Mouse (Mus musculus): ENCODE measurements around the gene Ppfia3. TPM values are rescaled to one million over a fixed set of nuclear protein-coding genes. Genes with fewer than 3 reads are reported as not detected.

Gene Ppfia3
- polyA plus RNA-seq, 1 experiment from 2014 or later, result 30.4 TPM

DNA sequence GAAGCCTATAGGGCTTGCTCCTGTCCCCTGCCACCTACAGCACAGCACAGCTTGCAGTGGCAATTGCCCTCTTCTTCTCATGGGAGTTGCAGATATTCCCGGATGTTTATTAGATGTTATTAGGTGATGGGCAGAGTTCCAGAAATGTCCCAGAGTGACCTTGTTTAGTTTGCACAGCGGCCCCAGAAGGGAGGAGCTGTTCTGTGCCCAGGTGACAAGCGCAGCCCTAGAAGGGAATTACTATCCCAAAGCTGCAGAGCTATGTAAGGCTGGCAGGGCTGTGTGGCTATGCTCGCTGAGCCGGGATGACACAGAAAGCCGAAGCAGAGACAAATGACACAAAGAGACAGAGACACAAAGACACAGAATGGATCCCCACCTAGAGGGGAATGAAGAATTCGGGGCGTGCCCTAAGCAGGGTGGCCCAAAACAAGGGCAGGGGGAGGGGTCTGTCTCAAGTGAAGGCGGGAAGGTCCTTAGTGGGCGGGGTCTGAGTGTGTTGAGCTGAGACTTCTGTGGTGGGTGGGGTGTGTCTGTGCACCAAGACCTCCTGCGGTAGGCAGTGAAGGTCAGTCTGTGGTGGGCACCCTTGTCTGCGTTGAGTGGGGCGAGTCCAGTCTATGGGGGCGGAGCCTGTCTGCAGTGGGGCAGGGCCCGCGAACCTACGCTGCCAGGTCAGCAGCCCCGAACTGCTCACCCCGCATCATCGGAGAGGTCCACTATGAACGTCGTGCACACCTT lies 34.0 kb downstream of the Ppfia3 start:
- ATAC-seq (ENCODE audit: low read depth), result peak; percentile 58; the same call in 1 of the 2 replicates
- H3K27ac ChIP-seq (ENCODE audit: low read depth, low read length), result no peak overlapping the region
- peaks cover 11% of the 10 kb centered on the region; the same call in 1 of the 2 replicates for H3K4me1 ChIP-seq (ENCODE audit: control insufficient read depth, insufficient read depth, low read length)
- H3K4me3 ChIP-seq (ENCODE audit: low read depth, low read length), result peak overlapping the region; percentile 51
- no peaks in the 10 kb centered on the region for H3K27me3 ChIP-seq (ENCODE audit: control insufficient read depth, insufficient read depth, low read length)
- H3K9ac ChIP-seq (replicated peaks; ENCODE audit: low read depth, low read length), result peak overlapping the region; percentile 53
- peak overlapping the region; percentile 91 for H3K4me2 ChIP-seq (ENCODE audit: low read depth, low read length)
- H3K36me3 ChIP-seq (ENCODE audit: control insufficient read depth, insufficient read depth, low read length), result no peaks in the 10 kb centered on the region
- 3% methylated on average over 22 of the region's 22 CpGs for WGBS
- H3K9me3 ChIP-seq (ENCODE audit: control insufficient read depth, low read length), result no peaks in the 10 kb centered on the region

DNA sequence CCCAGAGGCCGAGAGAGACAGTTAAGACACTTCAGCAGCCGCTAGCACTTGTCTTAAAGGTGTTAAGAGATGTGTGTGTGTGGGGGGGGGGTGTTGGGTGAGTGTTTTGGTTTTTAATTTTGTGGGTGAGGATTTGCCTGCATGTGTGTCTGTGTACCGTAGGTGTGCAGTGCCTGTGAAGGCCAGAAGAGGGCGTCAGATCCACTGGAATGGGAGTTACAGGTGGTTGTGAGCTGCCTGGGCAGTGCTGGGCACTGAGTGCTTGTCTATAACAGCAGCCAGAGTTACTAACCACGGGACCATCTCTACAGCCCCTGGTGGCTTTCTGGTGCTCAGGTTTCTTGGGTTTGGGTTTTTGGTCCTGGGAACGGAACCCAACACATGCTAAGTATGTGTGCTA lies 35.3 kb downstream of the Ppfia3 start:
- no peaks in the 10 kb centered on the region for H3K27me3 ChIP-seq (ENCODE audit: control insufficient read depth, insufficient read depth, low read length)
- no peaks in the 10 kb centered on the region for H3K9me3 ChIP-seq (ENCODE audit: control insufficient read depth, low read length)
- no peak overlapping the region for H3K4me2 ChIP-seq (ENCODE audit: low read depth, low read length)
- no peak for ATAC-seq (ENCODE audit: low read depth)
- no peak overlapping the region for H3K4me3 ChIP-seq (ENCODE audit: low read depth, low read length)
- WGBS, result 87% methylated on average over 6 of the region's 6 CpGs
- H3K36me3 ChIP-seq (ENCODE audit: control insufficient read depth, insufficient read depth, low read length), result no peaks in the 10 kb centered on the region
- H3K27ac ChIP-seq (ENCODE audit: low read depth, low read length), result no peak overlapping the region
- H3K9ac ChIP-seq (replicated peaks; ENCODE audit: low read depth, low read length), result no peak overlapping the region
- peaks cover 11% of the 10 kb centered on the region; the same call in 1 of the 2 replicates for H3K4me1 ChIP-seq (ENCODE audit: control insufficient read depth, insufficient read depth, low read length)

DNA sequence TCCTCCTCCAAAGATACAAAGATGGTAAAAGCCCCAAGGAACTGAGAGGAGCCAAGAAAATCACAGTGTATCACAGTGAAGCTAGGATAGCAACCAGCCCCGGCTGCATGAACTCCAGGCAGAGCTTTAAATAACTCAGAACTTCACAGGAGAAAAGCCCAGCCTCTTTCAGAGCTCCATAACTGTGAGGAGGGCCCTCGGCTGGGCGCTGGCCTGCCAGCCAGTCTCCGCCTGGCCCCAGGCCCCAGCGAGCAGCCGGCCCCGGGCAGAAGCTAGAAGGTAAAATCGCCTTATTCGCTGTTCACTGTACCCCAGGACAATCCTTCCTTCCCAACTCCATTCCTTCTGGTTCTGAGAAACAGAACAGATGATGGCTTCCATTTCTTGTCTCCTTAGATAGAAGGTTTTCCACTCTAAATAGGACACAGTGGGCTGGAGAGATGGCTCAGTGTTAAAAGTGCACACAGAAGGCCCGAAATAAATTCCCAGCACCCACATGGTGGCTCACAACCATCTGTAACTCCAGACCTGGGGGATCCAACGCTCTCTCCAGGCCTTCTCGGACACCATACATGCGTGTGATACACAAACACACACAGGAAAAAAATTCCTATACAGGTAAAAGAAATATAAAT lies 37.9 kb downstream of the Ppfia3 start:
- no peaks in the 10 kb centered on the region for H3K36me3 ChIP-seq (ENCODE audit: control insufficient read depth, insufficient read depth, low read length)
- no peak for ATAC-seq (ENCODE audit: low read depth)
- H3K9me3 ChIP-seq (ENCODE audit: control insufficient read depth, low read length), result no peaks in the 10 kb centered on the region
- no peak overlapping the region for H3K9ac ChIP-seq (replicated peaks; ENCODE audit: low read depth, low read length)
- no peak overlapping the region for H3K4me3 ChIP-seq (ENCODE audit: low read depth, low read length)
- H3K4me2 ChIP-seq (ENCODE audit: low read depth, low read length), result no peak overlapping the region
- H3K27ac ChIP-seq (ENCODE audit: low read depth, low read length), result no peak overlapping the region
- WGBS, result 76% methylated on average over 13 of the region's 13 CpGs
- H3K27me3 ChIP-seq (ENCODE audit: control insufficient read depth, insufficient read depth, low read length), result no peaks in the 10 kb centered on the region
- H3K4me1 ChIP-seq (ENCODE audit: control insufficient read depth, insufficient read depth, low read length), result peaks cover 11% of the 10 kb centered on the region; the same call in 1 of the 2 replicates

DNA sequence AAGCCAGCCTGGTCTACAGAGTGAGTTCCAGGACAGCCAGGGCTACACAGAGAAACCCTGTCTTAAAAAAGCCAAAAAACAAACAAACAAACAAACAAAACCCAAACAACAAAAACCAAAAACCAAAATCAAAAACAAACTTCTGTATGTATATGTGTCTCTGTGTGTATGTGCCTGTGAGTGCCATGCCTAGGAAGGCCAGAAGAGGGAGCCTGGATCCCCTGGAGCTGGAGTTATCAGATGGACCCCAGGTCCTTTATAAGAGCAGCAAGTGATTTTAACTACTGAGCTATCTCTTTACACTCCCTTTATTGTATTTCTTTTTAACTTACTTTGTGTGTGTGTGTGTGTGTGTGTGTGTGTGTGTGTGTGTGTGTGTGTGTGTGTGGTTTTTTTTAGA lies 41.0 kb downstream of the Ppfia3 start:
- no peaks in the 10 kb centered on the region for H3K27me3 ChIP-seq (ENCODE audit: control insufficient read depth, insufficient read depth, low read length)

DNA sequence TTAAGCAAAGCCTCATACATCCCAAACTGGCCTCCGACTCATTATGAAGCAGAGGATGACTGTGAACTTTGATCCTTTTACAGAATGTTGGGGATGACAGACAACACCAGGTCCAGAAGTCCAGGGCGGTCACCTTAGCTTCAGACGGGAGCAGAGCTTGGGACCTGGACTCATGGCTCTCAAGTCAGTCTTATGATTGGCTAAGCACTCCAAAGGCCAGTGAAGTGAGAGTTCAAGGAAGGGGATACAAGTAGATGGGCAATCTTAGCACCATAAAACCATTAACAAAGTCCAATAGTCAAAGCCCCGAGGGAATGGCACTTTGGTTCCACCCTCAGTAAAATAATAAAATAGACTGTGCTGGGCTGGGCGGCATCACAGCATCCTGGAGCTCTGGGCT lies 43.8 kb downstream of the Ppfia3 start:
- no peak for ATAC-seq (ENCODE audit: low read depth)
- no peak overlapping the region for H3K4me2 ChIP-seq (ENCODE audit: low read depth, low read length)
- H3K36me3 ChIP-seq (ENCODE audit: control insufficient read depth, insufficient read depth, low read length), result no peaks in the 10 kb centered on the region
- 30% methylated on average over 5 of the region's 5 CpGs for WGBS
- H3K9me3 ChIP-seq (ENCODE audit: control insufficient read depth, low read length), result no peaks in the 10 kb centered on the region
- H3K9ac ChIP-seq (replicated peaks; ENCODE audit: low read depth, low read length), result no peak overlapping the region
- no peak overlapping the region for H3K4me3 ChIP-seq (ENCODE audit: low read depth, low read length)
- H3K27ac ChIP-seq (ENCODE audit: low read depth, low read length), result no peak overlapping the region
- no peaks in the 10 kb centered on the region for H3K4me1 ChIP-seq (ENCODE audit: control insufficient read depth, insufficient read depth, low read length)
- no peaks in the 10 kb centered on the region for H3K27me3 ChIP-seq (ENCODE audit: control insufficient read depth, insufficient read depth, low read length)

More for the DNA sequence above, 41.0 kb downstream of the Ppfia3 start:
- ATAC-seq (ENCODE audit: low read depth), result no peak
- no peaks in the 10 kb centered on the region for H3K36me3 ChIP-seq (ENCODE audit: control insufficient read depth, insufficient read depth, low read length)
- H3K9ac ChIP-seq (replicated peaks; ENCODE audit: low read depth, low read length), result no peak overlapping the region
- no peaks in the 10 kb centered on the region for H3K4me1 ChIP-seq (ENCODE audit: control insufficient read depth, insufficient read depth, low read length)
- H3K27ac ChIP-seq (ENCODE audit: low read depth, low read length), result no peak overlapping the region
- no peaks in the 10 kb centered on the region for H3K9me3 ChIP-seq (ENCODE audit: control insufficient read depth, low read length)
- no peak overlapping the region for H3K4me3 ChIP-seq (ENCODE audit: low read depth, low read length)
- no peak overlapping the region for H3K4me2 ChIP-seq (ENCODE audit: low read depth, low read length)

DNA sequence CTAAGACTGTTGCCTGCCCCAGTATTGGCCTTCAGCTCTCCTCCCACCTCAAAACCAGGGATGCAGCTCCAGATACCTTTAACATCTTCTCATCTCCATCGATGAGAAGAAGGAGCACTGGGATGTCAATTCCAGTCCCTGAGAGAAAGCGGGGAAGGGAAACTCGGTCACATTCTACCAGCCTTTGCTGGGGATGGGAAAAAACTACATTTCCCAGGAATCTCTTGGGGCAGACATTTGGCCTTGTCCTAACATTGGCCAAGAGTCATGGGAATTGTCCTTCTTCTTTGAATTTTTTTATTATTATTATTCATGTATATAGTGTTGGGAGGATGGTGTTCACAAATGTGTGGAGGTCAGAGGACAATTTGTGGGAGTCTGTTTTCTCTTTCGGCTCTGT lies 44.6 kb downstream of the Ppfia3 start:
- WGBS, result 92% methylated on average over 4 of the region's 4 CpGs
- Histone ChIP-seq H3K9me3 (ENCODE audit: control insufficient read depth, low read length) (no peaks in the 10 kb centered on the region), H3K4me2 (ENCODE audit: low read depth, low read length) (no peak overlapping the region), H3K27me3 (ENCODE audit: control insufficient read depth, insufficient read depth, low read length) (no peaks in the 10 kb centered on the region), H3K4me1 (ENCODE audit: control insufficient read depth, insufficient read depth, low read length) (no peaks in the 10 kb centered on the region), H3K27ac (ENCODE audit: low read depth, low read length) (no peak overlapping the region), H3K9ac (replicated peaks; ENCODE audit: low read depth, low read length) (no peak overlapping the region), H3K36me3 (ENCODE audit: control insufficient read depth, insufficient read depth, low read length) (no peaks in the 10 kb centered on the region), H3K4me3 (ENCODE audit: low read depth, low read length) (no peak overlapping the region)
- no peak for ATAC-seq (ENCODE audit: low read depth)

DNA sequence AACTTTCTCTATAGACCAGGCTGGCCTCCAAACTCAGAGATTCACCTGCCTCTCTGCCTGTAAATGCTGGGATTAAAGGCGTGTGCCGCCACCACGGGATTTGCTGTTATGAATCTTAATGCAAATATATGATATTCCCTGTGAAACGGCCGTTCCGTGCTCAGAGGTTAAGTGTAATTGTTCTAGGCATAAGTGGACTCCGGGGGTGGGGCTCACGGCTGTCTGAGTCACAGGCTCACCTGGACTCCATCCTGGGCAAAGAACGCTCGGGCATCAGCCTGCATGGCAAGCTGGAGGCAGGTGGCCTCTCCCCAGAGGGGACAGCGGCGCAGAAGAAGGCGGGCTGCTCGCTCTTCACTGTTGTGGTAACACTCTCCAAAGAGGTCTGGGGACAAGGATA lies 50.3 kb downstream of the Ppfia3 start:
- 0 out of 2 replicates have a peak, but pooled peaks cover 6% of the 10 kb centered on the region for H3K4me1 ChIP-seq (ENCODE audit: control insufficient read depth, insufficient read depth, low read length)
- no peaks in the 10 kb centered on the region for H3K9me3 ChIP-seq (ENCODE audit: control insufficient read depth, low read length)
- H3K4me2 ChIP-seq (ENCODE audit: low read depth, low read length), result no peak overlapping the region
- WGBS, result 94% methylated on average over 14 of the region's 14 CpGs
- H3K36me3 ChIP-seq (ENCODE audit: control insufficient read depth, insufficient read depth, low read length), result no peaks in the 10 kb centered on the region
- no peak overlapping the region for H3K27ac ChIP-seq (ENCODE audit: low read depth, low read length)
- H3K4me3 ChIP-seq (ENCODE audit: low read depth, low read length), result no peak overlapping the region
- no peaks in the 10 kb centered on the region for H3K27me3 ChIP-seq (ENCODE audit: control insufficient read depth, insufficient read depth, low read length)
- no peak overlapping the region for H3K9ac ChIP-seq (replicated peaks; ENCODE audit: low read depth, low read length)
- no peak for ATAC-seq (ENCODE audit: low read depth)

DNA sequence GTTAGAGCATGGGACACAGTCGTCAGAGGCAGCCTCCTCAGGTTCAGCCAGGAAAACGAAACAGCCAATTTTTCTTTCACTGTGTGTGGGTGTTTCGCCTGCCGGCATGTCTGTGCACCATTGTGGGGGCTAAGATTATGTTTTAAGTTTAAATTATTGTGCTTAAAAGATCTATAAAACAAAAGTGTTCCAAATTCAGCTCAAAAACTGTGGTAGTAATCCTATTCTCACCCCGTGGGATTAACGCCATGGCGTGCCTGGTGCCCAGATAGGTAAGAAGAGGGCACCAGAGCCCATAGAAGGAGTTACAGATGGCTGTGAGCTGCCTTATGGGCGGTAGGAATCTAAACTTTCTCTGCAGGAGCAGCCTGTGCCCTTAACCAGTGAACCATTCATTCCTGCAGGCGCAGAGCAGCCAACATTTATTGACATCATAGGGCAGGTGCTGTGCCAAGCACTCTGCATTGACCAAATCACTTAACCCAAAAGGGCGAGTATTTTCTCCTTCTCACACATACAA lies 51.6 kb downstream of the Ppfia3 start:
- 81% methylated on average over 10 of the region's 10 CpGs for WGBS
- Histone ChIP-seq H3K4me2 (ENCODE audit: low read depth, low read length) (no peak overlapping the region), H3K9ac (replicated peaks; ENCODE audit: low read depth, low read length) (no peak overlapping the region), H3K27ac (ENCODE audit: low read depth, low read length) (no peak overlapping the region), H3K9me3 (ENCODE audit: control insufficient read depth, low read length) (no peaks in the 10 kb centered on the region), H3K36me3 (ENCODE audit: control insufficient read depth, insufficient read depth, low read length) (no peaks in the 10 kb centered on the region), H3K4me3 (ENCODE audit: low read depth, low read length) (no peak overlapping the region), H3K27me3 (ENCODE audit: control insufficient read depth, insufficient read depth, low read length) (no peaks in the 10 kb centered on the region), H3K4me1 (ENCODE audit: control insufficient read depth, insufficient read depth, low read length) (0 out of 2 replicates have a peak, but pooled peaks cover 6% of the 10 kb centered on the region)
- ATAC-seq (ENCODE audit: low read depth), result no peak

DNA sequence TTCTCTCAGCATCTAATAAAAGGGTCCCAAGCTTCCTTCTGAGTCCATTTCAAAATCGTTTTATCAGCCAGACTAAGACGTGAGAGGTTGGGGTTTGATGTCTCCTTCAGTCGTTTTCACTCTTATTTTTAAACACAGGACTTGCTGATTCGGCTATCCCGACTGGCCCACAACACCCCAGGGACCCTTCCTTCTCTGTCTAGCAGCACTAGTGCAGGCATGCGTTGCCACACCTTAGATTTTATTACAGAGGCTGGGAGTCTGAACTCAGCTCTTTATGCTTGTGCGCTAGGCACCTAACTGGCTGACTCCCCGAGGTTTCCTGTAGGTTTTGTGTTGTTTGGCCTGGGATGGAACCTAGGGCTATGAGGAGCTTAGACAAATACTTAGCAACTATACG lies 53.3 kb downstream of the Ppfia3 start:
- 28% methylated on average over 9 of the region's 9 CpGs for WGBS
- no peak overlapping the region; the same call in 1 of the 2 replicates for H3K4me2 ChIP-seq (ENCODE audit: low read depth, low read length)
- no peaks in the 10 kb centered on the region for H3K27me3 ChIP-seq (ENCODE audit: control insufficient read depth, insufficient read depth, low read length)
- no peak overlapping the region for H3K4me3 ChIP-seq (ENCODE audit: low read depth, low read length)
- H3K36me3 ChIP-seq (ENCODE audit: control insufficient read depth, insufficient read depth, low read length), result no peaks in the 10 kb centered on the region
- no peak overlapping the region for H3K9ac ChIP-seq (replicated peaks; ENCODE audit: low read depth, low read length)
- 0 out of 2 replicates have a peak, but pooled peaks cover 6% of the 10 kb centered on the region for H3K4me1 ChIP-seq (ENCODE audit: control insufficient read depth, insufficient read depth, low read length)
- ATAC-seq (ENCODE audit: low read depth), result 0 out of 2 replicates have a peak, but pooled peaks have one; percentile 7
- peak overlapping the region; percentile 2; the same call in 1 of the 2 replicates for H3K27ac ChIP-seq (ENCODE audit: low read depth, low read length)
- no peaks in the 10 kb centered on the region for H3K9me3 ChIP-seq (ENCODE audit: control insufficient read depth, low read length)

All from neural tube, embryonic 14.5 days (tissue).